Mouse (Mus musculus) layer of hippocampus, postnatal 36 days (tissue): Measurements from ENCODE around the gene Csnk1e. TPM values are rescaled to one million over a fixed set of nuclear protein-coding genes. Genes with fewer than 3 reads are reported as not detected.

Source experiments
- microRNA-seq, 2 experiments: library from miRNA; unstranded; fragments of <30 nt; microRNA quantifications; one replicate each; pipeline ENCODE4 v1.2.0; 2021
- total RNA-seq, 2 experiments: library from RNA; stranded (reverse); gene quantifications; 2 replicates each; pipeline ENCODE4 v1.2.3; 2021

Csnk1e gene
- total RNA-seq, 2 experiments from 2014 or later: 111 to 120 TPM

Small RNA genes within 50 kb of the gene (microRNA-seq; reads per million reads assigned to microRNA genes)
- gene Gm44302: 0 reads per million in 2 experiments
- 1.8 to 3.6 reads per million in 2 experiments for gene Mir1943

Other genes starting within 250 kb of the Csnk1e start
- gene Pick1, start 226.4 kb downstream of the Csnk1e start, total RNA-seq: 10 to 100 TPM; 43.9 to 48.3 TPM
- gene Gm49486, start 226.2 kb downstream of the Csnk1e start, total RNA-seq: under 1 TPM; 0.50 to 0.99 TPM
- gene Slc16a8, start 200.8 kb downstream of the Csnk1e start, total RNA-seq: under 1 TPM in 1 of 2 experiments, not detected in 1; 0.30 TPM
- 1 to 10 TPM; 1.8 to 2.6 TPM for gene Baiap2l2, start 170.0 kb downstream of the Csnk1e start, total RNA-seq
- 10 to 100 TPM; 22.3 to 23.1 TPM for gene Pla2g6, start 127.2 kb downstream of the Csnk1e start, total RNA-seq
- 1 to 10 TPM; 1.4 to 2.3 TPM for gene Maff, start 108.9 kb downstream of the Csnk1e start, total RNA-seq
- gene Tmem184b, start 52.0 kb downstream of the Csnk1e start, total RNA-seq: 10 to 100 TPM; 50.5 to 51.0 TPM
- 10 to 100 TPM; 69.5 to 75.8 TPM for gene Kcnj4, start 49.7 kb upstream of the Csnk1e start, total RNA-seq
- gene Kdelr3, start 60.8 kb upstream of the Csnk1e start, total RNA-seq: under 1 TPM in 1 of 2 experiments, not detected in 1; 0.32 TPM
- gene Ddx17, start 91.2 kb upstream of the Csnk1e start, total RNA-seq: 100 to 1,000 TPM; 311 to 331 TPM
- 1 to 10 TPM; 1.1 to 2.2 TPM for gene Dmc1, start 149.5 kb upstream of the Csnk1e start, total RNA-seq
- 10 to 100 TPM in 1 of 2 experiments, 1 to 10 TPM in 1; 9.7 to 16.0 TPM for gene Fam227a, start 203.4 kb upstream of the Csnk1e start, total RNA-seq
- gene Cby1, start 203.6 kb upstream of the Csnk1e start, total RNA-seq: 10 to 100 TPM; 43.2 to 44.3 TPM
- gene Tomm22, start 215.3 kb upstream of the Csnk1e start, total RNA-seq: 100 to 1,000 TPM; 101 to 108 TPM
- gene Josd1, start 232.4 kb upstream of the Csnk1e start, total RNA-seq: 10 to 100 TPM; 48.4 to 50.1 TPM
- gene Gtpbp1, start 235.3 kb upstream of the Csnk1e start, total RNA-seq: 10 to 100 TPM; 48.6 to 51.6 TPM